Mouse (Mus musculus): ENCODE results near the gene Smad3. TPM values are rescaled to one million over a fixed set of nuclear protein-coding genes. Genes with fewer than 3 reads are reported as not detected.
A peak's percentile ranks its signal among the peaks of the same experiment; 100 is the strongest.

Gene Smad3
- polyA plus RNA-seq, 1 experiment from 2014 or later = 5.3 TPM

- Histone ChIP-seq H3K27ac (replicated peaks) (peak overlapping the region; percentile 50), H3K4me1 (replicated peaks; ENCODE audit: control insufficient read depth, insufficient read depth) (peaks cover 38% of the 10 kb centered on the region), H3K27me3 (ENCODE audit: control insufficient read depth, insufficient read depth, low read length) (no peaks in the 10 kb centered on the region), H3K4me3 (ENCODE audit: low read depth, low read length) (no peak overlapping the region), H3K4me2 (replicated peaks; ENCODE audit: low read depth) (no peak overlapping the region), H3K36me3 (ENCODE audit: control insufficient read depth, insufficient read depth, low read length) (no peaks in the 10 kb centered on the region), H3K9me3 (ENCODE audit: control insufficient read depth, low read length) (no peaks in the 10 kb centered on the region), H3K9ac (ENCODE audit: low read length) (no peak overlapping the region)
- ATAC-seq (ENCODE audit: low FRiP score, low TSS enrichment) = peak; percentile 41
- TF ChIP-seq EP300 (optimal IDR thresholded peaks at IDR 0.05) (no peak), CTCF (IDR thresholded peaks at IDR 0.05; ENCODE audit: low read depth) (no peak)
- DNase-seq (ENCODE audit: low spot score) = no peak
- 52% methylated on average over 19 of the region's 19 CpGs for WGBS
These were observed 11.8 kb downstream of the Smad3 start for GRCm38 (mm10) chr9:63745821-63746632.

DNA sequence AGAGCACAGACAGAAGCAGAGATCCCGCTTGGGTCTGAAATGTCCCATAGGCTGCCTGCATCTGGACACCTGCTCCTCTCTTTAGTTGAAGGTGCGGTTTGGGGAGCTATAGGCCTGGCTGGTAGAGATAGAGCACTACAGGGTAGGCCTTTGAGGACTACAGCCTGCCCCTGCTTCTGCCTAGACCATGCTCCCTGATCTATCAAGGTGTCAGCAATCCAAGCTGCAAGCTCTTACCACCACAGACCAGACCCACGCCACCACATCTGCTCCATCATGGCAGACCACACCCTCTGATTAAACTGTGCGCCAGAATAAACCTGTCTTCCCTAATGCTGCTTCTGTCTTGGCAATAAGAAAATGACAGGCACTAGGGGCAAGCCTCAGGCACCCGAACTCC, 13.2 kb downstream of the Smad3 start:
- TF ChIP-seq CTCF (IDR thresholded peaks at IDR 0.05; ENCODE audit: low read depth) (no peak), EP300 (optimal IDR thresholded peaks at IDR 0.05) (no peak)
- H3K4me2 ChIP-seq (replicated peaks; ENCODE audit: low read depth) = no peak overlapping the region
- ATAC-seq (ENCODE audit: low FRiP score, low TSS enrichment) (no peak), DNase-seq (ENCODE audit: low spot score) (no peak)
- H3K27ac ChIP-seq (replicated peaks) = no peak overlapping the region
- H3K4me1 ChIP-seq (replicated peaks; ENCODE audit: control insufficient read depth, insufficient read depth) = peaks cover 39% of the 10 kb centered on the region
- H3K9ac ChIP-seq (ENCODE audit: low read length) = no peak overlapping the region
- 68% methylated on average over 5 of the region's 5 CpGs for WGBS
- no peak overlapping the region for H3K4me3 ChIP-seq (ENCODE audit: low read depth, low read length)
- no peaks in the 10 kb centered on the region for H3K27me3 ChIP-seq (ENCODE audit: control insufficient read depth, insufficient read depth, low read length)
- H3K9me3 ChIP-seq (ENCODE audit: control insufficient read depth, low read length) = no peaks in the 10 kb centered on the region
- H3K36me3 ChIP-seq (ENCODE audit: control insufficient read depth, insufficient read depth, low read length) = no peaks in the 10 kb centered on the region; the same call in 1 of the 2 replicates

DNA sequence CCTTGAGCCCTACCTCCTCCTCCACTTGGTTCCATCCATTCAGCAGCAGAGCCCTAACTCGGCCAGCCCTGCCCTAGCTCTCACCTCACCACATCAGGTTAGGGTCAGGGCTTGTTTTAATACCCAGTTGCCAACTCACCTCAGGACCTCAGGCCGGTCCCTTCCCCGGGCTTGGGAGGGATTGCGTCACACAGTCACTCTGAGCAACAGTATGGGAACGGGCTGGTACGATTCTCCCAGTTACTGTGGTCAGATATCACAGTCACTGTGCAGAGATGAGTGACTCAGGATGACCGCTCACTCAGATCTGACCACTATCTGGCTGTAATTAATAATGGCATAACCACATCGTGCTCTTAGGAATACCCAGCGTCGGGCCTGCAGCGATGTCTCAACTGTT, 14.0 kb downstream of the Smad3 start:
- DNase-seq (ENCODE audit: low spot score) (no peak), ATAC-seq (ENCODE audit: low FRiP score, low TSS enrichment) (no peak)
- Histone ChIP-seq H3K36me3 (ENCODE audit: control insufficient read depth, insufficient read depth, low read length) (no peaks in the 10 kb centered on the region; the same call in 1 of the 2 replicates), H3K27ac (replicated peaks) (no peak overlapping the region), H3K4me2 (replicated peaks; ENCODE audit: low read depth) (no peak overlapping the region), H3K9ac (ENCODE audit: low read length) (no peak overlapping the region), H3K4me1 (replicated peaks; ENCODE audit: control insufficient read depth, insufficient read depth) (peaks cover 35% of the 10 kb centered on the region), H3K4me3 (ENCODE audit: low read depth, low read length) (no peak overlapping the region), H3K27me3 (ENCODE audit: control insufficient read depth, insufficient read depth, low read length) (no peaks in the 10 kb centered on the region), H3K9me3 (ENCODE audit: control insufficient read depth, low read length) (no peaks in the 10 kb centered on the region)
- no peak for TF ChIP-seq CTCF (IDR thresholded peaks at IDR 0.05; ENCODE audit: low read depth)
- TF ChIP-seq EP300 (optimal IDR thresholded peaks at IDR 0.05) = no peak
- 83% methylated on average over 11 of the region's 11 CpGs for WGBS

- H3K36me3 ChIP-seq (ENCODE audit: control insufficient read depth, insufficient read depth, low read length) = no peaks in the 10 kb centered on the region; the same call in 1 of the 2 replicates
- peak overlapping the region; percentile 40; the same call in 1 of the 2 replicates for H3K27ac ChIP-seq (replicated peaks)
- H3K4me2 ChIP-seq (replicated peaks; ENCODE audit: low read depth) = no peak overlapping the region
- no peak overlapping the region for H3K9ac ChIP-seq (ENCODE audit: low read length)
- no peak overlapping the region for H3K4me3 ChIP-seq (ENCODE audit: low read depth, low read length)
- DNase-seq (ENCODE audit: low spot score) = no peak
- ATAC-seq (ENCODE audit: low FRiP score, low TSS enrichment) = no peak
- TF ChIP-seq EP300 (optimal IDR thresholded peaks at IDR 0.05) = no peak
- TF ChIP-seq CTCF (IDR thresholded peaks at IDR 0.05; ENCODE audit: low read depth) = no peak
- H3K9me3 ChIP-seq (ENCODE audit: control insufficient read depth, low read length) = no peaks in the 10 kb centered on the region
- no peaks in the 10 kb centered on the region for H3K27me3 ChIP-seq (ENCODE audit: control insufficient read depth, insufficient read depth, low read length)
- H3K4me1 ChIP-seq (replicated peaks; ENCODE audit: control insufficient read depth, insufficient read depth) = peaks cover 32% of the 10 kb centered on the region
- 53% methylated on average over 13 of the region's 13 CpGs for WGBS
These were observed 14.7 kb downstream of the Smad3 start for GRCm38 (mm10) chr9:63742887-63743660.

GRCm38 (mm10) chr9:63742318-63742717, 15.5 kb downstream of the Smad3 start:
- ATAC-seq (ENCODE audit: low FRiP score, low TSS enrichment) (no peak), DNase-seq (ENCODE audit: low spot score) (no peak)
- Histone ChIP-seq H3K4me3 (ENCODE audit: low read depth, low read length) (no peak overlapping the region), H3K9ac (ENCODE audit: low read length) (no peak overlapping the region), H3K9me3 (ENCODE audit: control insufficient read depth, low read length) (no peaks in the 10 kb centered on the region), H3K27ac (replicated peaks) (peak overlapping the region; percentile 40; the same call in 1 of the 2 replicates), H3K4me1 (replicated peaks; ENCODE audit: control insufficient read depth, insufficient read depth) (peaks cover 30% of the 10 kb centered on the region), H3K36me3 (ENCODE audit: control insufficient read depth, insufficient read depth, low read length) (no peaks in the 10 kb centered on the region; the same call in 1 of the 2 replicates), H3K4me2 (replicated peaks; ENCODE audit: low read depth) (no peak overlapping the region), H3K27me3 (ENCODE audit: control insufficient read depth, insufficient read depth, low read length) (no peaks in the 10 kb centered on the region)
- TF ChIP-seq EP300 (optimal IDR thresholded peaks at IDR 0.05) (no peak), CTCF (IDR thresholded peaks at IDR 0.05; ENCODE audit: low read depth) (no peak)
- 23% methylated on average over 3 of the region's 3 CpGs for WGBS

Data from stomach, postnatal 0 days (tissue).